Mouse (Mus musculus) forebrain, embryonic 10.5 days (tissue): ENCODE measurements around the gene Cd300c. TPM values are rescaled to one million over a fixed set of nuclear protein-coding genes. Genes with fewer than 3 reads are reported as not detected.
"Not testable (repeated sequence)": the region's sequence is repeated elsewhere in the genome, so short reads cannot be mapped to it uniquely, and the experiment has no call there.

Source experiments
- DNase-seq: peaks from one replicate; pipeline ENCODE4 v3.0.0-alpha.2; 2017; ENCODE audit warnings: low spot score; ENCODE audit errors: extremely low spot score
- H3K27ac ChIP-seq: fragments of 300-500 bp; sonication (generic); 2 replicates; pipeline ENCODE4 v1.5.1; 2016; ENCODE audit warnings: mild to moderate bottlenecking
- H3K27me3 ChIP-seq: fragments of 300-500 bp; sonication (generic); 2 replicates; pipeline ENCODE4 v1.6.1; 2016; ENCODE audit warnings: mild to moderate bottlenecking; ENCODE audit not compliant: poor library complexity, severe bottlenecking
- H3K36me3 ChIP-seq: fragments of 300-500 bp; sonication (generic); replicated peaks from 2 replicates; pipeline ENCODE4 v1.6.1; 2016; ENCODE audit warnings: mild to moderate bottlenecking, moderate library complexity
- H3K4me1 ChIP-seq: fragments of 300-500 bp; sonication (generic); 2 replicates; pipeline ENCODE4 v1.6.1; 2016
- H3K4me3 ChIP-seq: fragments of 300-500 bp; sonication (generic); 2 replicates; pipeline ENCODE4 v1.5.1; 2016; ENCODE audit warnings: mild to moderate bottlenecking, moderate library complexity
- H3K9me3 ChIP-seq: fragments of 300-500 bp; sonication (generic); 2 replicates; pipeline ENCODE4 v1.6.1; 2016; ENCODE audit warnings: mild to moderate bottlenecking, moderate library complexity
- WGBS: fragments of 180-500 bp; shearing (Covaris S2); methylation state at CpG from one replicate; pipeline ENCODE4 v1.1.7; 2016; 5-methylcytosine and 5-hydroxymethylcytosine counted together
- polyA plus RNA-seq: library from polyadenylated mRNA; unstranded; fragments of >200 nt; fragmentation: Nextera tagmentation; extraction: Ambion mirVana; gene quantifications from 2 replicates; pipeline ENCODE4 v1.2.1, GENCODE M21; 2016

Gene Cd300c
- polyA plus RNA-seq, 1 experiment from 2014 or later, result not detected

- Histone ChIP-seq H3K4me1 (no peaks in the 10 kb centered on the region), H3K9me3 (peaks cover 5% of the 10 kb centered on the region), H3K27ac (no peak overlapping the region), H3K4me3 (no peak overlapping the region), H3K36me3 (no peaks in the 10 kb centered on the region), H3K27me3 (no peaks in the 10 kb centered on the region)
- no peak for DNase-seq
- WGBS, result 75% methylated on average over 4 of the region's 4 CpGs
These were observed 45.0 kb downstream of the Cd300c start for GRCm38 (mm10) chr11:114923961-114924360.

- no peak for DNase-seq
- no peaks in the 10 kb centered on the region for H3K4me1 ChIP-seq
- H3K4me3 ChIP-seq, result no peak overlapping the region
- H3K27me3 ChIP-seq, result no peaks in the 10 kb centered on the region
- H3K9me3 ChIP-seq, result peaks cover 6% of the 10 kb centered on the region
- no peaks in the 10 kb centered on the region for H3K36me3 ChIP-seq
- no peak overlapping the region for H3K27ac ChIP-seq
- 87% methylated on average over 4 of the region's 4 CpGs for WGBS
These were observed 46.5 kb downstream of the Cd300c start for GRCm38 (mm10) chr11:114922439-114922838.

- 88% methylated on average over 6 of the region's 6 CpGs for WGBS
- Histone ChIP-seq H3K27me3 (0 out of 2 replicates have a peak, but pooled peaks cover 8% of the 10 kb centered on the region), H3K4me1 (no peaks in the 10 kb centered on the region)
These were observed 51.8 kb downstream of the Cd300c start for GRCm38 (mm10) chr11:114917120-114917519.

GRCm38 (mm10) chr11:114914978-114915377 lies 54.0 kb downstream of the Cd300c start:
- WGBS, result 61% methylated on average over 7 of the region's 7 CpGs

More at GRCm38 (mm10) chr11:114917120-114917519, 51.8 kb downstream of the Cd300c start:
- H3K9me3 ChIP-seq, result peaks cover 6% of the 10 kb centered on the region
- no peak overlapping the region for H3K4me3 ChIP-seq
- DNase-seq, result no peak
- H3K36me3 ChIP-seq, result no peaks in the 10 kb centered on the region
- no peak overlapping the region for H3K27ac ChIP-seq

GRCm38 (mm10) chr11:114912847-114913246 lies 56.1 kb downstream of the Cd300c start:
- Histone ChIP-seq H3K4me1 (no peaks in the 10 kb centered on the region), H3K9me3 (no peaks in the 10 kb centered on the region), H3K27ac (no peak overlapping the region), H3K4me3 (no peak overlapping the region), H3K36me3 (no peaks in the 10 kb centered on the region), H3K27me3 (0 out of 2 replicates have a peak, but pooled peaks cover 8% of the 10 kb centered on the region)
- peak; percentile 83 for DNase-seq
- WGBS, result 27% methylated on average over 9 of the region's 9 CpGs

More at GRCm38 (mm10) chr11:114914978-114915377, 54.0 kb downstream of the Cd300c start:
- Histone ChIP-seq H3K36me3 (no peaks in the 10 kb centered on the region), H3K27me3 (0 out of 2 replicates have a peak, but pooled peaks cover 8% of the 10 kb centered on the region), H3K9me3 (peaks cover 6% of the 10 kb centered on the region), H3K4me3 (no peak overlapping the region), H3K27ac (no peak overlapping the region), H3K4me1 (no peaks in the 10 kb centered on the region)
- no peak for DNase-seq

GRCm38 (mm10) chr11:114909538-114909937 lies 59.4 kb downstream of the Cd300c start:
- H3K27me3 ChIP-seq, H3K36me3 ChIP-seq, DNase-seq, H3K27ac ChIP-seq, H3K4me3 ChIP-seq, H3K9me3 ChIP-seq, H3K4me1 ChIP-seq: not testable (repeated sequence)
- 45% methylated on average over 3 of the region's 3 CpGs for WGBS

GRCm38 (mm10) chr11:114908086-114908485 lies 60.9 kb downstream of the Cd300c start:
- DNase-seq, result no peak
- H3K4me3 ChIP-seq, result no peak overlapping the region
- no peaks in the 10 kb centered on the region for H3K4me1 ChIP-seq
- H3K27ac ChIP-seq, result no peak overlapping the region
- H3K36me3 ChIP-seq, result no peaks in the 10 kb centered on the region
- 69% methylated on average over 4 of the region's 4 CpGs for WGBS
- no peaks in the 10 kb centered on the region for H3K9me3 ChIP-seq
- 0 out of 2 replicates have a peak, but pooled peaks cover 2% of the 10 kb centered on the region for H3K27me3 ChIP-seq

- Histone ChIP-seq H3K4me3 (no peak overlapping the region), H3K9me3 (no peaks in the 10 kb centered on the region), H3K27me3 (no peaks in the 10 kb centered on the region), H3K36me3 (no peaks in the 10 kb centered on the region), H3K4me1 (no peaks in the 10 kb centered on the region), H3K27ac (no peak overlapping the region)
- no peak for DNase-seq
- WGBS, result 80% methylated on average over 4 of the region's 4 CpGs
These were observed 61.4 kb downstream of the Cd300c start for GRCm38 (mm10) chr11:114907567-114907966.

Other genes starting within 250 kb of the Cd300c start
- 0.77 and 1.0 TPM in 2 replicates for gene Dnaic2, start 241.7 kb downstream of the Cd300c start, polyA plus RNA-seq
- gene Kif19a, start 203.8 kb downstream of the Cd300c start, polyA plus RNA-seq, result 0.33 and 0.71 TPM in 2 replicates
- gene Btbd17, start 173.2 kb downstream of the Cd300c start, polyA plus RNA-seq, result 20.7 and 20.8 TPM in 2 replicates
- gene Gpr142, start 170.2 kb downstream of the Cd300c start, polyA plus RNA-seq, result 0.21 TPM in 1 of 2 replicates, not detected in the other
- gene Gprc5c, start 118.0 kb downstream of the Cd300c start, polyA plus RNA-seq, result 31.7 and 32.3 TPM in 2 replicates
- gene Cd300a, start 79.1 kb downstream of the Cd300c start, polyA plus RNA-seq, result 0.42 and 1.3 TPM in 2 replicates
- gene Cd300lb, start 34.8 kb downstream of the Cd300c start, polyA plus RNA-seq, result not detected in 2 replicates
- gene Cd300ld, start 20.8 kb upstream of the Cd300c start, polyA plus RNA-seq, result 0.17 TPM in 1 of 2 replicates, not detected in the other
- gene Cd300c2, start 32.7 kb upstream of the Cd300c start, polyA plus RNA-seq, result 0.20 and 0.41 TPM in 2 replicates
- gene Cd300ld2, start 47.0 kb upstream of the Cd300c start, polyA plus RNA-seq, result not detected in 2 replicates
- not detected in 2 replicates for gene Cd300ld4, start 57.9 kb upstream of the Cd300c start, polyA plus RNA-seq
- gene Cd300ld5, start 68.6 kb upstream of the Cd300c start, polyA plus RNA-seq, result not detected in 2 replicates
- not detected in 2 replicates for gene Cd300ld3, start 79.3 kb upstream of the Cd300c start, polyA plus RNA-seq
- not detected in 2 replicates for gene Cd300e, start 93.0 kb upstream of the Cd300c start, polyA plus RNA-seq
- gene Rab37, start 122.3 kb upstream of the Cd300c start, polyA plus RNA-seq, result 0.76 and 0.90 TPM in 2 replicates
- 0.09 and 0.10 TPM in 2 replicates for gene Cd300lf, start 164.8 kb upstream of the Cd300c start, polyA plus RNA-seq
- 36.6 and 38.1 TPM in 2 replicates for gene Slc9a3r1, start 194.2 kb upstream of the Cd300c start, polyA plus RNA-seq
- gene Tmem104, start 218.3 kb upstream of the Cd300c start, polyA plus RNA-seq, result 8.7 and 8.8 TPM in 2 replicates
- 16.9 and 20.6 TPM in 2 replicates for gene Nat9, start 218.7 kb upstream of the Cd300c start, polyA plus RNA-seq